Comparison of ENCODE assay signal across 11 mouse cellular contexts in the genomic region with DNA sequence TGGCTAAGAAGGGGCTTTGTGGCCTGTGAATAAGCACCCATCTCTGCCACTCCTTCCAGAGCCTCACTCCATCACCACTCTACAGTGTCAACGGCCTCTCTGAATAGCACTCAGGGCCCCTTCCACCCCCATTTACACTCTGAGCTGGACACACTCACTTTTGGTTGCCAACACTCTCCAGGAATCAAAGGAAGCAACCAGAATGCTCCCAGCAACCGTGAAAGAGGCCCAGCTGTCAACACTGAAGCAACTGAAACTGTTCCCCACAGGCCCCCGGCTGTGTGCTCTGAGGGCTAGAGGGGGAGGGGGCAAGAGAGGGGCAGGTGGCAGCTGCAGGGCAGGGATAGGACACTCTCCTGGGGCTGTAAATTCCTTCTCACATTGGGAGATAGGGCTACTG. TPM values are rescaled to one million over a fixed set of nuclear protein-coding genes. Genes with fewer than 3 reads are reported as not detected.
DNase-seq lines count a peak whose midpoint lies in the region; ATAC-seq and TF ChIP-seq lines count a peak whose summit lies in the region.
"Had no signal": no experiment of that assay in that cellular context is flagged by ENCODE, and none has a peak within 500 bp of the region (broad histone marks: within the 10 kb centered on the region; RNA-seq: fewer than 3 reads in every experiment).

No protein-coding gene starts in this region.

- H3K4me1 ChIP-seq in lung, embryonic 14.5 days (ENCODE audit: insufficient read depth) = peaks cover 8% of the 10 kb centered on the region; the same call in 1 of the 2 replicates
- peaks cover 52% of the 10 kb centered on the region for H3K4me1 ChIP-seq in forebrain, embryonic 13.5 days
- peaks cover 26% of the 10 kb centered on the region for H3K4me1 ChIP-seq in midbrain, embryonic 10.5 days
- peaks cover 19% of the 10 kb centered on the region; the same call in 1 of the 2 replicates for H3K4me1 ChIP-seq in liver, embryonic 12.5 days

- H3K36me3 ChIP-seq in lung, embryonic 14.5 days (ENCODE audit: insufficient read depth) = no peaks in the 10 kb centered on the region
- peaks cover 7% of the 10 kb centered on the region; the same call in 1 of the 2 replicates for H3K36me3 ChIP-seq in forebrain, embryonic 13.5 days (ENCODE audit: poor library complexity, severe bottlenecking)
- peaks cover 17% of the 10 kb centered on the region for H3K36me3 ChIP-seq in midbrain, embryonic 10.5 days
- H3K36me3 ChIP-seq in liver, embryonic 12.5 days = peaks cover 24% of the 10 kb centered on the region
- H3K36me3 ChIP-seq: embryonic facial prominence, embryonic 12.5 days had no signal

- no peak overlapping the region for H3K9ac ChIP-seq in lung, embryonic 14.5 days
- 0 out of 2 replicates have a peak overlapping the region, but pooled peaks have one; percentile 41 for H3K9ac ChIP-seq in forebrain, embryonic 13.5 days
- H3K9ac ChIP-seq in liver, embryonic 12.5 days = no peak overlapping the region
- H3K9ac ChIP-seq: embryonic facial prominence, embryonic 12.5 days had no signal

- no peak for ATAC-seq in lung, embryonic 14.5 days (ENCODE audit: insufficient read depth)
- peak; percentile 56 for ATAC-seq in forebrain, embryonic 13.5 days
- no peak for ATAC-seq in activated CD4-positive, CD25-positive, alpha-beta regulatory T cell, adult 4 months
- no peak for ATAC-seq in liver, embryonic 12.5 days

- peak; percentile 15 for DNase-seq in lung, embryonic 14.5 days
- no peak for DNase-seq in lung, postnatal 4 days
- no peak for DNase-seq in midbrain, embryonic 10.5 days (ENCODE audit: low spot score)
- peak; percentile 82 for DNase-seq in thymus, postnatal 14 days
- no peak for DNase-seq in adrenal gland, adult (ENCODE audit: inconsistent age in 2 of 2, low spot score in 1 of 2)
- DNase-seq: adrenal gland, postnatal 36 days; layer of hippocampus, postnatal 36 days had no signal

- no peaks in the 10 kb centered on the region for H3K27me3 ChIP-seq in lung, embryonic 14.5 days (ENCODE audit: insufficient read depth, low read length)
- H3K27me3 ChIP-seq in forebrain, embryonic 13.5 days = no peaks in the 10 kb centered on the region
- H3K27me3 ChIP-seq in midbrain, embryonic 10.5 days (ENCODE audit: low read depth, poor library complexity, severe bottlenecking) = no peaks in the 10 kb centered on the region
- H3K27me3 ChIP-seq in liver, embryonic 12.5 days (replicated peaks) = no peaks in the 10 kb centered on the region
- H3K27me3 ChIP-seq: embryonic facial prominence, embryonic 12.5 days had no signal

- TF ChIP-seq CTCF in lung, embryonic 14.5 days (IDR thresholded peaks at IDR 0.05; ENCODE audit: low read depth) = no peak

- no peaks in the 10 kb centered on the region for H3K9me3 ChIP-seq in lung, embryonic 14.5 days (ENCODE audit: low read depth, low read length)
- H3K9me3 ChIP-seq in forebrain, embryonic 13.5 days (replicated peaks) = no peaks in the 10 kb centered on the region
- peaks cover 5% of the 10 kb centered on the region; the same call in 1 of the 2 replicates for H3K9me3 ChIP-seq in midbrain, embryonic 10.5 days (replicated peaks)
- H3K9me3 ChIP-seq in liver, embryonic 12.5 days (replicated peaks) = peaks cover 8% of the 10 kb centered on the region
- H3K9me3 ChIP-seq: embryonic facial prominence, embryonic 12.5 days had no signal

- H3K27ac ChIP-seq in lung, embryonic 14.5 days (ENCODE audit: low read depth) = peak overlapping the region; percentile 5; the same call in 1 of the 2 replicates
- H3K27ac ChIP-seq in forebrain, embryonic 13.5 days = peak overlapping the region; percentile 80
- H3K27ac ChIP-seq in midbrain, embryonic 10.5 days (replicated peaks) = peak overlapping the region; percentile 65
- no peak overlapping the region for H3K27ac ChIP-seq in liver, embryonic 12.5 days
- H3K27ac ChIP-seq: embryonic facial prominence, embryonic 12.5 days had no signal

- WGBS in lung, embryonic 14.5 days = 18% methylated on average over 3 of the region's 3 CpGs
- 11% methylated on average over 3 of the region's 3 CpGs for WGBS in forebrain, embryonic 13.5 days
- WGBS in midbrain, embryonic 10.5 days = 35% methylated on average over 3 of the region's 3 CpGs
- 39% methylated on average over 3 of the region's 3 CpGs for WGBS in liver, embryonic 12.5 days (ENCODE audit: insufficient replicate concordance)

- H3K4me3 ChIP-seq in lung, embryonic 14.5 days (ENCODE audit: low read depth, low read length) = no peak overlapping the region
- no peak overlapping the region for H3K4me3 ChIP-seq in forebrain, embryonic 13.5 days
- no peak overlapping the region; the same call in 1 of the 2 replicates for H3K4me3 ChIP-seq in midbrain, embryonic 10.5 days
- H3K4me3 ChIP-seq in liver, embryonic 12.5 days = no peak overlapping the region
- H3K4me3 ChIP-seq: embryonic facial prominence, embryonic 12.5 days had no signal

- no peak overlapping the region for H3K4me2 ChIP-seq in lung, embryonic 14.5 days
- H3K4me2 ChIP-seq in forebrain, embryonic 13.5 days = no peak overlapping the region
- no peak overlapping the region for H3K4me2 ChIP-seq in liver, embryonic 12.5 days
- H3K4me2 ChIP-seq: embryonic facial prominence, embryonic 12.5 days had no signal

RNA-seq across cellular contexts. Expression of a gene that starts 4.3 kb away (rescaled TPM):
- 5.5 and 5.9 TPM in 2 replicates for polyA plus RNA-seq in lung, embryonic 14.5 days (2014; fragmentation: Nextera tagmentation; extraction: Ambion mirVana)
- polyA plus RNA-seq in forebrain, embryonic 13.5 days (2015; fragmentation: Nextera tagmentation; extraction: Ambion mirVana) = 5.3 and 5.9 TPM in 2 replicates
- 0.77 and 2.5 TPM in 2 replicates for polyA plus RNA-seq in midbrain, embryonic 10.5 days (2016; fragmentation: Nextera tagmentation; extraction: Ambion mirVana)
- polyA plus RNA-seq in activated CD4-positive, CD25-positive, alpha-beta regulatory T cell, adult 4 months (2017; shearing (Covaris generic)) = not detected
- polyA plus RNA-seq in liver, embryonic 12.5 days (2016; fragmentation: Nextera tagmentation; extraction: Ambion mirVana) = 0.39 and 0.51 TPM in 2 replicates

RNA-seq across cellular contexts. Expression of a gene that starts 13.6 kb away (rescaled TPM):
- 1.1 TPM in 2 replicates for polyA plus RNA-seq in lung, embryonic 14.5 days (2014; fragmentation: Nextera tagmentation; extraction: Ambion mirVana)
- 0.11 and 0.18 TPM in 2 replicates for polyA plus RNA-seq in forebrain, embryonic 13.5 days (2015; fragmentation: Nextera tagmentation; extraction: Ambion mirVana)
- 0.32 and 0.39 TPM in 2 replicates for polyA plus RNA-seq in midbrain, embryonic 10.5 days (2016; fragmentation: Nextera tagmentation; extraction: Ambion mirVana)
- polyA plus RNA-seq in activated CD4-positive, CD25-positive, alpha-beta regulatory T cell, adult 4 months (2017; shearing (Covaris generic)) = not detected
- 0.72 and 0.75 TPM in 2 replicates for polyA plus RNA-seq in liver, embryonic 12.5 days (2016; fragmentation: Nextera tagmentation; extraction: Ambion mirVana)

RNA-seq across cellular contexts. Expression of a gene that starts 41.1 kb away (rescaled TPM):
- 3.5 and 4.3 TPM in 2 replicates for polyA plus RNA-seq in lung, embryonic 14.5 days (2014; fragmentation: Nextera tagmentation; extraction: Ambion mirVana)
- polyA plus RNA-seq in forebrain, embryonic 13.5 days (2015; fragmentation: Nextera tagmentation; extraction: Ambion mirVana) = 0.93 and 0.97 TPM in 2 replicates
- 1.7 and 2.0 TPM in 2 replicates for polyA plus RNA-seq in midbrain, embryonic 10.5 days (2016; fragmentation: Nextera tagmentation; extraction: Ambion mirVana)
- 1 to 10 TPM; 8.1 to 8.8 TPM for polyA plus RNA-seq in activated CD4-positive, CD25-positive, alpha-beta regulatory T cell, adult 4 months (2017; shearing (Covaris generic))
- 18.3 and 19.3 TPM in 2 replicates for polyA plus RNA-seq in liver, embryonic 12.5 days (2016; fragmentation: Nextera tagmentation; extraction: Ambion mirVana)

RNA-seq across cellular contexts. Expression of a gene that starts 41.7 kb away (rescaled TPM):
- 39.4 and 44.4 TPM in 2 replicates for polyA plus RNA-seq in lung, embryonic 14.5 days (2014; fragmentation: Nextera tagmentation; extraction: Ambion mirVana)
- polyA plus RNA-seq in forebrain, embryonic 13.5 days (2015; fragmentation: Nextera tagmentation; extraction: Ambion mirVana) = 26.8 and 29.0 TPM in 2 replicates
- polyA plus RNA-seq in midbrain, embryonic 10.5 days (2016; fragmentation: Nextera tagmentation; extraction: Ambion mirVana) = 56.6 and 64.7 TPM in 2 replicates
- polyA plus RNA-seq in activated CD4-positive, CD25-positive, alpha-beta regulatory T cell, adult 4 months (2017; shearing (Covaris generic)) = 1 to 10 TPM; 7.1 to 7.5 TPM
- polyA plus RNA-seq in liver, embryonic 12.5 days (2016; fragmentation: Nextera tagmentation; extraction: Ambion mirVana) = 30.6 and 33.5 TPM in 2 replicates

Comparison
In these comparisons a context has a peak if more than half of its experiments do, and no peak if none do; other contexts are left out.
1. DNase-seq: peak in lung, embryonic 14.5 days (single experiment) and thymus, postnatal 14 days (single experiment); none in lung, postnatal 4 days (0 of 2), midbrain, embryonic 10.5 days (single experiment) and adrenal gland, adult (0 of 2).